Mouse (Mus musculus): ENCODE measurements around the gene Dab2ip.
A peak's percentile ranks its signal among the peaks of the same experiment; 100 is the strongest.

Dab2ip gene

DNA sequence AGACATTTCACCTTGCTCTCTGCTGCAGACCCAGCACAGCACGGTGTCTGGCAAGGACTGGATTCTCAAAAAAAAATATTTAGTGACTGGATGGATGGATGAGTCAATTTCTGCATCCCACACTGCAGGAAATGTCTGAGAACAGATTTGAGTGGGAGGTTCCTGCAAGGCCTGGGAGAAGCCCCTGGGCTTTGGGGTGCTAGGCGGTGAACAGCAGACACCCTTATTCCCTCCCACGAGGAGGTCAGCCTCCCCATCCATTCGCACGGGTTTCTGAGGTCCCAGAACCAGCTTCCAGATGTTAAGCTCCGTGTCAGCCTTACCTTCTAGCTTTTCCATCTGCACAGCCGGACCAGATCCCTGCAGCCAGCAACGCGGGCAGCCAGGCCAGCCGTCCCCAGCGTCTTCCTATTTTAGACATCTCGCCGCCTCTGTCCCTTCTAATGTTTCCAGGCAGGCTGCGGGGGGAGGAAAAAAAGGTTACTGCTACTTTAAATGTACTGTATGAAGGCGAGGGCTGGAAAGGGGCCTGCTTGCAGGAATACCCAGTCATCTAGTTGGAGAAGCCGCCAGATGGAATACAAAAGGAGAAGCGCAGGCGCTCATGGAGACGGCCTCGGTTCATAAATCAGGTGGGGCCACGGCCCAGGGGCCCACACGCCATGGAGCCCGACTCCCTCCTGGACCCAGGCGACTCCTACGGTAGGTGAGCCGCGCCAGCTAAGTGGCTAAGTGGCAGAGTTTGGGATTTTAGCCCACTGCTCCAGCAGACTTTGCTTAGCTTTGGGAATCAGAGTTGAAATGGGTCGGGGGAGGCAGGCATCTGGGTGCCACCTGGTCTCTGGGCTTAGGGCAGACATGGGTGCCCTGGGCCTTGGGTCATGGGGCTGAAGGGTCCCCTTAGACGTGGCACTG lies at the start of gene Dab2ip:
TSS of gene Dab2ip (plus strand) at position 356 of the 915 bp plus-strand sequence.
- DNase-seq (ENCODE audit: low spot score): no peak

DNA sequence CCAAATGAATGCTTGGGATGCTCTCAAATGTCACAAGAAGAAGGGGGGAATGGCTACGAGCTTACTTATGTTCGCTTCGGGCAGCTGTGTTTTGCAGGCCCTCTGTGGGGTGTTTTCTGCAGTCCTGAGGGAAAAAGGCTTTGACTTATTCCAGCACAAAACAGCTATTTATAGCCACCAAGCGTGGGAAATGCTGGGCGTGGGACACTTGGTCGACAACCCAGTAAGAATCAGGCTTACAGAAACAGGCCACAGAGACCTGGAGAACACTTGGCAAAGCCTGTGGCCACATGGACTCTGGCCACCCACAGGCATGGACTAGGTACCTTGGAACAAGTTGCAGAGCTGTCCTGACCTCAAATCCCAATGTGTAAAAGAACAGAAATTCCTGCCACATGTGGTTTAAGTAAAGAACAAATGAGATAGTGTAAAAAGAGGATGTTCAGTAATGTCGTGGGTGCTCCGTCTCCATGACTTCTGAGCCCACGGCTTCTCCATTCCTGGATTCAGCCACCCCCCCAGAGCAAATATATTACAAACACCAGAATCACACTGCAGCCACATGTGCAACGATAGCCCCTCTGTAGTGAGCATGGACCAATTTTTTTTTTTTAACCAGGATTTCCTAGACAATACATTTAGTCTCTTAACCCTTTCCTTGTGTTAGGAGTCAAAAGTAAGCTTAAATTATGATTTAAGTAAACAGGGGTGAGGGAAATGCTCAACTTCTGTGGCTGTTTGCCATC lies 49.3 kb upstream of the Dab2ip start:
- no peak for DNase-seq (ENCODE audit: low spot score)

DNA sequence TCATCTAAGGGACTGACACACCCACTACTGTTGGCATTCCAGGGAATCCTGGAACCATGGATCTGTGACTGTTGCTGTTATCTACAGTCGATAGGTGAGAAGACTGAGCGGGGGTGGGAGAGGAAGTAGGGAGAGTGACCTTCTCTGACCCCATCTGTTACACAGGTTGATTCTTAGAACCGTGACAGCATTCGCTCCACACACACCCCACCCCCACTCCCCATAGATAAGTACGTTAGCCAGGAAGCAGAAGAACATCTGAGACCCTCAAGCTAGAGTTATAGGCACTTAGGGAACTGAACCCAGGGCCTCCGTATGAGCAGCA lies 48.8 kb upstream of the Dab2ip start:
- DNase-seq (ENCODE audit: low spot score): no peak

DNA sequence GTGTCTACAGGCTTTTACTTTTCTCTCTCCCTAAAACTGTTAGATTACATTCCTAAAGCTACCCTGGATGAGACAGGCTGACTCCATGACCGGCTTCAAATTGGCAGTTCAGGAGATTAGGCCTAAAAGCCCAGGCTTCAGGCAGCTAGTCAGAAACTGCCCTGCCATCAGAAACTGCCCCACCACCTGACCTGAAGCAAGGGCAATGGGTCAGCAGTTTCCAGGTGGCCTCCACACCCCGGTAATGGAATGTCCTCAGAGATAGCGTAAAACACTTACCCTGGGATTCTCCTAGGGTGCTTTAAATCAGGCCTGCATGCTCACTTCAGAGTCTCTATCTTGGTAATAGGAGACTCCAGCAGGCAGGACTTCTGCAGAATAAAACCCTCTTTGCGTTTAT lies 48.2 kb upstream of the Dab2ip start:
- no peak for DNase-seq (ENCODE audit: low spot score)

DNA sequence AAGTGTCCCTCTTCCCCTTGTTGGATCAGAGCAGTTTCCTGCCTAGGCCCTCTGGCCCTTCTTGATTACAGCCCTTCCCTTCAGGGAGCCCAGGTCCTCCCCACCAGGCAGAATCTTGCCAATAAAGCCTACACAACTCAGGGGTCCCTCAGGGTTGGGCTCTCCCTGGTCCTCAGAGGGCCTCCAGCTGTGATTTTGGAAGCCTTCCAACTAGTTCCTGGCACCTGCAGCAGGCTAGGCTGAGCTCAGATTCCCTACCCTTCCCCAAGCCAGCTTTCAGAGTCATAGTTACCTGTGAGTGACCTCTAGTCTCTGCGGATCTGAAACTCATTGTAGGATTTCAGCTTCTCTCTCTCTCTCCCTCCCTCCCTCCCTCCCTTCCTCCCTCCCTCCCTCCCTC lies 47.1 kb upstream of the Dab2ip start:
- no peak for DNase-seq (ENCODE audit: low spot score)

DNA sequence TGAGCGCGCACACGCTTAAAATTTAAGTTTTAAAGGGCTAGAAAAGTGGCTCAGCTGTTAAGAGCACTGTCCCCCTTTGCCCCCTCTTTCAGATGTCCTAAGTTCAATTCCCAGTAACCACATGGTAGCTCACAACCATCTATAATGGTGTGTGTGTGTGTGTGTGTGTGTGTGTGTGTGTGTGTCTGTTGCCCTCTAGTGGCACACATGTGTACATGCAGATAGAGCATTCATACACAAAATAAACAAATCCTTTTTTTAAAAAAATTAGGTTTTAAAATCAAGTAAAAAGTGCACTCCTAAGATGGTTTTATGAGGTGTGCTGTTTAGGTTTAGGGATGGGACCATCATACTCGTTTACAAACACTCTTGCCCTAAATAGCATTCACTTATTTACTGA lies 45.8 kb upstream of the Dab2ip start:
- DNase-seq (ENCODE audit: low spot score): no peak

DNA sequence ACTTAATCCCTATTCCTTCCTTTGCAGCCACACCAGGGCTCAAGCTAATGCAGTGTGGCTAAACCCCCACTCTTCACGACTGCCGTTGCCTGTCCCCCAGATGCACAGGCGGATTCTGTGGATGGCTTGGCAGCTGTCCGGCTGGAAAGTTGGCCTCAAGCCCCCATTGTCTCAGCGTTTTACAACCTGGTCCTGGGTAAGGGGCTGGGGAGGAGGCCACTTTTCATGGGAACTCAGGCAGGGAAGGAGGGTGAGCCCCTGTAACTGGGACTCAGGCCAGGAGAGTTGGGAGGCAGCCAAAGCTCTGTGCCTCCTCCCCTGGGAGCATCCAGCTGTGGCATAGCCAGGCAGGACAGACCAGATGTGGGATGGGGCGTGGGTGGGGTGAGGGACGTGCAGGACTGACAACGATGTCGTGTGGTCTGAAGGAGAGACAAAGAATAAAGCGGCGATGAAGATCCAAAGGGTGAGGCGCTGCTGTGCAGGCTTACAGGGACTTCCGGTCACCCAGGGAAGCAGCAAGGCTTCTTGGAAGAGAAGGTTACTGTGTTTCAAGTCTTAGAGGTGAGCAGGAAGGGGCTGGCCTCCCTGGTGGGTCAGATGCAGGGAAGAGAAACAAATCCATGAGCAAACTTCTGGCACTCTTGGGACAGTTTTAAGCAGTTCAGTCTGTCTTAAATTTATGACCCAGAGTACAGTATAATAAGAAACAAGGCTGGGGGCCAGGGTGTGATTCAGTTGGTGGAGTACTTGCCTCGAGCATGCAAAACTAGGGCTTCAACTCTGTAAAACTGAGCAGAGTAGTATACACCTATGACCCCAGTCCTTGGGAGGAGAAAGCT lies 43.8 kb upstream of the Dab2ip start:
- DNase-seq (ENCODE audit: low spot score): no peak

DNA sequence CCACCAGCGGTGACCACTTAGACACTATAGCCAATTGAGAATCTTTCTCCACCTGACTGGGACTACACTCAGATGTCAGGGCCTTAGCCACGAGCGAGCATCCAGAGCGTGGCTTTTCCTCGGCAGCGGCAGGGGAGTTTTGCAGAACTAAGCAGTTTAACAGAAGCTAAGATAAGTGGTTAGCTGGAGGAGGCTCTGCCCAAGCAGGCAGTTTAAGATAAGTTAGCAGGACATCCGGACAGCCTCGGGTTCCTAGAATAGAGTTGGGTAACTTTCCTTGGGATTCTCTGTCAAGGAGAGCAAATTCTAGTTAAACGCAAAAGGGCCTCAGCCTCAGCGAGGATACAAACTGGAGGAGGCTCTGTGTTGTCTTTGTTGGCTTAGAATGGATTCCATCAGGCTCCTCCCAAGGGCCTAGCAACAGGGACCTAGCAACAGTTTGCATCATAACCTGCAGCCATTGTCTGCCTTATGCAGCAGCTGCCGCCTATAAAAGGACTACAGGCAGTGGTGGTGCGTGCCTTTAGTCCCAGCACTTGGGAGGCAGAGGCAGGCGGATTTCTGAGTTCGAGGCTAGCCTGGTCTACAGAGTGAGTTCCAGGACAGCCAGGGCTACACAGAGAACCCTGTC lies 31.3 kb upstream of the Dab2ip start:
- no peak for DNase-seq (ENCODE audit: low spot score)

DNA sequence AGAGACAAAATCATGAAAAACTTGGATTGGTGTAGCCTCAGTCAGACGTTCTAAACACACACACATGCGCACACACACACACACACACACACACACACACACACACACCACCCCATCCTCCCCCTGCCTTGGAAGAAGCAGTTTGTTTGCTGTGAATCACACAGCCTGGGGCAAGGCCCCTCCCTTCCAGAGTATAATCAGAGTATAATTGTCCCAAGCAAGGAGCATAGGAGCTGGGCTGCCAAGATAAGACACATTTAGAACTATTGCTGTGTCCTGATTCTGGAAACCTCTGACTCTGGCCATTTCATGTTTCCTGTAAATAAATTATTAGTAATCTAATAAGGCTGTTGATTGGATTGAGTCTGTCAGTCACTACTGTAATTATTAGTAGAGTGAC lies 29.0 kb upstream of the Dab2ip start:
- no peak for DNase-seq (ENCODE audit: low spot score)

DNA sequence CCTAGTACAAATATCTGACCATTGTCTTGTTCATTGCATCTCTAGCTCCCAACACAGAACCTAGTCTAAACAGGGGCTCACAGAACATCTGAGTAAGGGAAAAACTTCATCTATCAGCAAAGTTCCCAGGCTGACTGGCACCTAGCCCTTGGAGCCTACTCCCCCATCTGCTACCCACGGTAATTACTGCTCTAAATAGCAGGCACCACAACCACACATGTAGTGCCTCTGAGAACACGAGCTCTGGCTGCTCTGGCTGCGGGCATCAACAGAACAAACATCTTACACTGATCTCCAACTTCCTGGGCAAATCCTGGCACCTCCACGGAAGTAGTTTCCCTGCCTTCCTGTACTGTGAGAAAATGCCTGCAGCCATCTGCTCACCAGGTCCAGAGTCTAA lies 28.2 kb upstream of the Dab2ip start:
- DNase-seq (ENCODE audit: low spot score): no peak

DNA sequence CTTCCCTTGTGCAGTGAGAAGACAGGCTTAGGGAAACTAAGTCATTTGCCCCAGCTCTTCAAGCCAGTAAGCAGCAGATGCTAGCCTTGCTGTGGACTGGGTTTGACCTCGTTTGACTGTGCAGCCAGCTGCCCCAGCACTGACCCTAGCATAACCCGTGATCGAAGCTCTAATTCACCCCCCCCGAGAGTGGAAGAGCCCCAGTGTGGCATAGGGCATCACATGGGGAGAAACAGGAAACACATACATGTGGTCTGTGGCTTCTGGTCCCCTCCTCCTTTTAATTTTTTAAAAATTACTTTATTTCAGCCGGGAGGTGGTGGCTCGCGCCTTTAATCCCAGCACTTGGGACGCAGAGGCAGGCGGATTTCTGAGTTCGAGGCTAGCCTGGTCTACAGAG lies 27.3 kb upstream of the Dab2ip start:
- no peak for DNase-seq (ENCODE audit: low spot score)

DNA sequence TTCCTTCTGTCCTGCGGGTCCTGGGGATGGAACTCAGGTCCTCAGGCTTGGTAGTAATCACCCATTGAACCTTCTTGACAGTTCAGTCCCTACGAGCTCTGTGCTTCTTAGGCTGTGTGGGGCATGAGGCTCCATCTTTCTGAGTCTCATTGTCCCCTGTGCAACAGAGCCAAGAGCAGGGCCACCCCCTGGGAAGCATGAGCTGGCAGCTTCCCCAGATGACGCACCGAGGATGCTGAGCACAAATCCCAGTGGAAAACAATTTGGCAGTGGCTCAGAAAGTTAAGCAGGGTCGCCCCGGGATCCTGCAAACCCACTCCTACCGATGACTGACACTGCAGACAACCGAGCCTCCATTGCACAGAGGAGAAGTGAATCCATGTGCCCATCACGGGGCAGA lies 24.4 kb upstream of the Dab2ip start:
- no peak for DNase-seq (ENCODE audit: low spot score)

DNA sequence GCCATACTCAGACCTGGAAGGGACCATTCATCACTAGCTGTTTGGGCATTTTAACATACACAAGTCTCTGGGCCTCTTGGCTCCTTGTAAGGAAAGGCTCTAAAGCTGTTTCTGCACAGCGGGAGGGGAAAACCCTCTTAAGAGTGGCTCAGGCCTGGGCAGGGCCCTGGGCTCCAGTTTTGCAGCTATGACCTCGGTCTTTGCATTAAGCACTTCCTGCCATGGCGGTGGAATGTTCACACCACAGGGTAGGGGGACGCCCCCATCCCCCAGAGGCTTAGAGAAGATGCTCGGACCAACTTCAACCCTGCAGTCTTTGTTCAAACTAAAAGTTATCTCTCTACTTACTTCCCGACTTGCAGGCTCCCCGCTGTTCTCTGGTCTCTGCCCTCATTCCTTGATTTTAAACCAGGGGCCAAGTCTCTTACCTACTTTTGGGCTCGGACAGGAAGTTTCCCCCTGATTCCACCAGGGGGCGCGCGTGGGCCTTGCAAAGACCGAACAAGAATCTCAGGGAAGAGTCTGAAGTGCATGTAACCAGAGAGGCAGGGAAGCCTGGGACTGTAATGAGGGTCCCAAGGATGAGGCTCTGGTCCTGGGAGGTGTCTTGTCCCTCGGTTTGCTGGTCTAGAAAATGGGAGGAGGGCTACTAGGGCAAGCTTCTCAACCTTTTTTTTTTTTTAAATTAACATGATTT lies 18.6 kb upstream of the Dab2ip start:
- DNase-seq (ENCODE audit: low spot score): peak; percentile 92

DNA sequence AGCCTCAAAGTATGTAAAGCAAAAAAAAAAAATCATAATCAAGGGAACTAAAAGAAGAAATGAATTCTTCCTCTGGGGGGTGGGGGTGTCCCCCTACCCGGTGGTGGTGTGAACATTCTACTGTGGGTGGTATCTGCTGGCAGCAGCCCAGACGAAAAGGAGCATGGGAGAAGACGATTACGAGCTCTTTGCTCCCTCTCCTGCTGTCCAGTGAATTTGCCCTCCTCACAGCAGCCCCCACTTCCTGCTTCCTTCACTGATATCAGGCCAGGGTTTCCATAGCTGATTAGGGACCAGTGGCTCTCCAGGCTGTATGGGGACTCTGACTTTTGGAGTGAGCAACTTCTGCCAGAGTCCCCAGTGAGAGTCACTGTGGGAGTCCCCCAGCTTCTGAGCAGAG lies 17.3 kb upstream of the Dab2ip start:
- no peak for DNase-seq (ENCODE audit: low spot score)

DNA sequence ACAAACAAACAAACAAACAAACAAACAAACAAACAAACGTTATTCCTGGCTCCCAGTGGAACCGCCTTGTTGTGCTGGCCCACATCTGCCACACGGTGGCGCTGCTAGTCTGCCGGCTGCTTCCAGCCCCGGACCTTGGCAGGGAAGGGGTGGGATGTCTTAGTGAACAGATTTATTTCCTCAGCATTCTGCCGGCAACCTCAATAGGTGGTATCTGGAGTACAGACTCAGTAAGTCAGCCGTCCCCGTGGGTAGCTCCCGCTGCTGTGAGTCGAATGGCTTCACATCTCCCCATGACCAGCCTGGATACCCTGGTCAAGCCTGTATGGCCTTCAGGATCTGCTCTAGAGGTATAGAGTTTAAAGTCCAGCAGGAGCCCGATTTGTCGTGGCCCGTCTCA lies 13.3 kb upstream of the Dab2ip start:
- peak; percentile 72 for DNase-seq (ENCODE audit: low spot score)

DNA sequence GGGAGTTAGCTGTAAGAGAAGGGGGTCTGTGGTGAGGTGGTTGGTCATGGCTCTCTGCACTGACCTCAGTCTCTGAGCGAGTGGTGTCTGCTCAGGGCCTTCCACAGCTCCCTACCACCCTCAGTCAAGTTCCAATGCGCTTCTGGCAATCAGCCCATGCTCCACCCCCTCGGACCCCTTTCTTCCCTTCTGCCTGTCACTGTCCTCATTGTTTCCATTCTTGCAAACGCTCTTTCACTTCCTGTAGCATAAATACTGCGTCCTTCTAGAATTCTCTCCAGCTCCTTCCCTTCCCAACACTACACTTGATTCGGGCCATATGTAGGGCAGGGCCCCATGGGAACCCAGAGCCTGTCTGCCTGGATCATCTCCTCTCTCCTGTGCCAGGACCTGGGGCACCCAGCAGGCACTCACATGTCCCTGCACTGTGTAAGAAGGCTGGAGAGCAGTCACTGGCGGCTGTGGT lies 12.9 kb upstream of the Dab2ip start:
- DNase-seq (ENCODE audit: low spot score): no peak

DNA sequence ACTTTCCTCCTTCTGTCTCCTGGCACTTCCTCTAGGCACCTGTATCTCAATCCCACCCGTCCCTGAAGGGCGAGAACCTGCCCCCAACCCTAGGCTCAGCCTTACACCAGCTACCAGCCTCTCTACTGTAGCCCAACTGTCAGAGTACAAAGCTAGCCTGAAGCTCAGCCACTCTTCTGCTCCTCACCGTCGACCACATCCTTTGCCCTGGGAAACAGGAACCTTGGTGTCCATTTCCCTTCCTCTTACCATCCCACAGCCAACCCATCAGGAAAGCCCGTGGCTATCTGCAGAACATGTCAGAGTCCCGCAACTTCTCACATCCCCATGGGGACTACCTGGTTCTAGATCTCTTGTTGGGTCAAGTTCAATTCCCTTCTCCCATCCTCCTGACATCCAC lies 11.6 kb upstream of the Dab2ip start:
- DNase-seq (ENCODE audit: low spot score): no peak

DNA sequence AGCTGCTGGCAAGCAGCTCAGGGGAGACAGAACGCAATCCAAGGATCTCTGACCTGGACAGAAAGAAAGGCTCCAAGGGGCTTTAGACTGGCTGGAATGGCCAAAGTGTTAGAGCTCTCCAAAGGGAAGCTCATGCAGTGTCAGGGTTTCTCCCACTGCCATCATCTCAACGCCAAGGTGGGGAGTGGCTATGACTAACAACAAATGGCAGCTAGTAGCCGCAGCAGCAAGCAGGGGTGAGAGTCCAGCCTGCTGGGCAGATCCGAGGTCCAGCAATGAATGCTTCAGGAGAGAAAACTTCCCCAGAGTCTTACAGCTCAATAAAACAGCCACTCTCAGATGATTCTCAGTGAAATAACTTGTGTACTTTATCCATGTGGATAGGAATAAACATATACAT lies 8.9 kb upstream of the Dab2ip start:
- no peak for DNase-seq (ENCODE audit: low spot score)

DNA sequence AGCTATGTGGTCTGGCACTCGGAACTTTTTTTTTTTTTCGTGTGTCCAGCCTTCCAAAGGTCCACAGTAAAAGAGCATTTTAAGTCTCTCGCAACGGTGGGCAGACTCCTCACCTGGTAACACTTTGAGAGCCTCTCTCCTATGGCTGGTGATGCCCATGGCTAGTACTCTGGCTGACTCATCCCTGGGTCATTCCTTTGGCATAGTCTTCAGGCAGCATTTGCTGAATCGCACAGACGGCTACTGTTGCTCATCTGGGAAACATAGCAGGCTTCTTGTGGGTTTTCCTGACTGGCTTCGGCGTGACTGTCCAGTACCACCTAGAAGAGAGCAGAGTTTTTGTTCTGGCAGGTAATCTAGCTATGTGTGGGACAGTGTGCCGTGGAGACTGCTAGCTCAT lies 8.0 kb upstream of the Dab2ip start:
- no peak for DNase-seq (ENCODE audit: low spot score)

DNA sequence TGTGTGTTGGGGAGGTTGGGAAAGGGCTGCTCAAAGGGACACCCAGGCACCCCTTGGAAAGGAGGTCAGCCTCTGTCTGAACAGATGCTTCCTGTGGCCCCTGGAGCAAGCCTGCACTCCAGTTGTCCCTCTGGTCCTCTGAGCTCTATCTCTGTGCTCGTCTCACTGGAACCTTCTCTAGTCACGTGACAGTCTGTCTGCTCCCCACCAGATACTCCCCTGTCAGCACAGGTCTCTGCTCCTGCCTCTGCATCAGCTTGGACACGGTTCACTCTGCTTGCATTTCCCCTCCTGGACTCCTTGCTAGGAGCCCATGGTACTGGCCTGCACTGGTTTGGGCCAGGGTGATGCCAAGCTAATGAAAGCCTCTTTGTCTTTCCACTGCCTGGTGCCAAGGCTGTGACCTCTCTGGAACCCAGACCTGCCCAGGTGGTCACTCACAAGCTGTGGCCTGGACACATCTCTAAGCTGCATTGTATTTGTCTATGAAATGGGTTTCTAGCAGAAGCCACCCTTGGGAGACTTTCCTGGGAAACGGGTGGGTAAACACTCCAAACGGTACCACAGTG lies 1.1 kb upstream of the Dab2ip start:
- no peak for DNase-seq (ENCODE audit: low spot score)

All from urinary bladder, postnatal 25 days (tissue).